Mouse (Mus musculus) right cerebral cortex, adult 18-20 months (tissue): Measurements from ENCODE around the gene Uck1.

ENCODE experiments used
- DNase-seq: peaks from one replicate; pipeline ENCODE4 v3.0.0; 2022; ENCODE audit warnings: mixed read lengths

The Uck1 gene

DNA sequence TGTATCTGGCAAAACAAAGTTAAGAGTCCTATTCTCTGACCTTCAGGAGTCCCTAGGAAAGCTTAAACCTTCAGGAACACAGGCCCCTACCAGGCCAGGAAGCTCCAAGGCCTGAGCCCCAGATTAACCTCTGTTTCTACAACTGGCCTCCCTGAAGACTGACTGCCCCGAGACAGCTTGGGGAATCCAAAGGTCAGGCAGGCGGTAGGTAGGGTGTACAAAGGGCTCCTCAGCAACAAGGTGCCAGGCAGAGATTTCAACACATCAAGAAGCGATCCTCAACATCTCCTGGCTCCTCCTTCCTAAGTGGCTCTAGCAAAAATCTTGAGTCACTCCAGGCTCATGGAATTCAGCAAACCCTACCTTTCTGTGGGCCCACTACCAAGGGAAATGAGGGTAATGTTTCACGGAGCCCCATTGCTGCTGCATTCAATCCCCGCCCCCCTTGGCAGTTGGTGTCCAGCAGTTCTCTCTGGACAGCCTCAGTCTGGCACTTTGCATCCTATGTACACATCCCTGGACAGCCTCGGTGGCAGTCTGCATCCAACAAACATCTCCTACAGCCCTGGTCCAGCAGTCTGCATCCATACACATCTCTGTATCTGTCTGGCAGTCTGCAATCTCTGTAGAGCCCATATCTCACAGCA is 949 bp downstream of the Uck1 start:
- no peak for DNase-seq

DNA sequence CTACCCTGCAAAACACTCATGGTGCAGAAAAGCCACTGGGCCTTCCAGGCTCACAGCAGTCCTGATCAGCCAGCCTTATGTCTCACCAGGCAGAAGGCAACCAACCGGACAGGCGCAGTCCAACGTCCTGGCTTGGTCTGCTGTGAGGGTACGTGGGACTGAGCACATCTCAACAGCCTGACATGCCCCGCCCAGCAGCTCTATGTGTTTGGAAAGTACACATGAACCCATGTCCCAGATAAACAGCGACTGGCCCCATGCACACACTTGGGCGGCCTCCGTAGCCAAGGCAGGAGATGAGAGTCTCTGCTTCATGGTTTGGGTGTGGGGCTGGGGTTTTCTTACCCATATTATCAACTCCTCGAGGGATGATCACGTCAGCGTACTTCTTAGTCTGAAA is 3.7 kb downstream of the Uck1 start:
- no peak for DNase-seq

DNA sequence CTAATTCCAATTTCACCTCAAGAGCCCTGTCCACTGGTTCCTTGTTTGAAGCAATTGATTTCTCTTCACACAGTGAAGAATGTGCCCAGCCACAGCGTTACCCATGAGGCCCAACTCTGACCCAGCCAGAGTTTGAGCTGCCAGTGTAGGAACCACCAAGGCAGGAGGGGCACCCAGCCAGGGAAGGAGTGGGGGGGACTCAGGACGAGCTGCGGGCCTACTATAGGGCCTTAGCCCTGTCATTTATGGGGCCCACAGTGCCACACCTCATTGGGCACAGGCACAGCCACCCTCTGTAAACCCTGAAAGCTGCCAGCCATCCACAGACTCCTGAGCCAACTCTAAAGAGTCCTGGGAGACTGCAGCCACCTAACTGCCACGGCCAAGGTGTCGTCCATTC is 5.4 kb downstream of the Uck1 start:
- DNase-seq, result no peak

DNA sequence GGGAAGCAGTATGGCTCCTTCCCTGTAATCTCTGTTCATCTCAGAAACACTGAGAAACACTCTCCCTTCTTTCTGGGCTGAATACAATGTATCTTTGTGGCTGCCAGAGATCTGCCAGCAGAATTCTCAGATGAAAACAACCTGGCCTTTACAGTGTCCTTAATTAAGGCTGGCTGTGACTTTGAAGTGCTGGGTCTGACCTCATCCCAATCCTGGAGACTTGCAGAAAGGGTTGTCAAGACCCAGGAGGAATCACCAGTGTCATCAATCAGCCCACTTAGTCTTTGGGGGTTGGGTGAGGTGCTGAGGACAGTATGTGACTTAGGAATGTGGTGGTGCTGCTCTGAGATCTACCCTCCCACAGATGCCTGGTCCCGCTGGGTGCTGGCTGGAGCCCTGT is 6.6 kb downstream of the Uck1 start:
- DNase-seq, result no peak

DNA sequence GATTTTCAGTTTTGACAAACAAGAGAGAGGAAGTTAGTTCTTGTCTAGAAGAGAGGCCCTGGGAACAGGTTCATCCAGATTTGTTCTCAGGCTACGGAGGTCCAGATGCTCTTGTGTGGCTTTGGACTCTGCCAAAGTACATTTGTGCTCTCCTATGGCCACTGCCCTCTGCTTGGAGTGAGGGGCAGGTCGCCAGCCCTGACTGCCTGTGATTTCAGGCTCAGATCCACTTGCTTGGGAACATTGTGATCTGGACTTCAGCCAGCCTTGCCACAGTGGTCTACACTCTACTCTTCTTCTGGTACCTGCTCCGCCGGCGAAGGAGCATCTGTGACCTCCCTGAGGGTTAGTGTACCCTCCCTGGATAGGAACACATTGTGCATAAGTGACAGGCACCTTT is 7.3 kb downstream of the Uck1 start:
- DNase-seq, result no peak

DNA sequence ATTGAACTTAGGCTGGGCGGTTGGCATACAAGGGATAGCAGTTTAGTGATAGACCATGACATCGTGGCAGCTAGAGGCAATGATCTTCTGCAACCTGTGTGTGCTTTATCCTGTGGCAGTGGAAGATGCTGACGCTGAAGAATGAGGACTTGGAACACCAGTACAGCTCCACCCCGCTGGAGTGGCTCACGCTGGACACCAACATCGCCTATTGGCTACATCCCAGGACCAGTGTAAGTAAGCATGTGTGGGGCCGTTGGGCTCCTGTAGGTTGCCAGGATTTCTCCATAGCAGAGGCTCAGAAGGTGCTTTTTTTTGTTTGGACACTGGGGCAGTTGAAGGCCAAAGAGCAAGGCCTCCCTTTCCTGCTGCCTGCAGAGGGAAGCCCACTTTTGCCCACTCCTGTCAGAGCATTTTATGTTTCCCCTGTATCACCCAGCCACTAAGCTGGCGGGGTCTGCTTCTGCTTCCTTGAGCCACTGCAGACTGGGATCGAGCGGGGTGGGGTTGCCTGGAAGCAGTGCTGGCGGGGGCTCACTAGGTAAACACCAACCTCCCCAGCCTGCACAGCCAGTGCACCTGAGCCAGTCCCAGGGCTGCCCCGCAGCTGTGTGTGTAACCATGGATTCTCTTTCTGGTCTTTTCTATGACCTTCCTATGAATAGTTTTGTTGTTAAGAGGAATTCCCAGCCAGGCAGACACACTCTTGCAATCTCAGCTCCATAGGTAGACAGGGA is 8.0 kb downstream of the Uck1 start:
- DNase-seq, result no peak

DNA sequence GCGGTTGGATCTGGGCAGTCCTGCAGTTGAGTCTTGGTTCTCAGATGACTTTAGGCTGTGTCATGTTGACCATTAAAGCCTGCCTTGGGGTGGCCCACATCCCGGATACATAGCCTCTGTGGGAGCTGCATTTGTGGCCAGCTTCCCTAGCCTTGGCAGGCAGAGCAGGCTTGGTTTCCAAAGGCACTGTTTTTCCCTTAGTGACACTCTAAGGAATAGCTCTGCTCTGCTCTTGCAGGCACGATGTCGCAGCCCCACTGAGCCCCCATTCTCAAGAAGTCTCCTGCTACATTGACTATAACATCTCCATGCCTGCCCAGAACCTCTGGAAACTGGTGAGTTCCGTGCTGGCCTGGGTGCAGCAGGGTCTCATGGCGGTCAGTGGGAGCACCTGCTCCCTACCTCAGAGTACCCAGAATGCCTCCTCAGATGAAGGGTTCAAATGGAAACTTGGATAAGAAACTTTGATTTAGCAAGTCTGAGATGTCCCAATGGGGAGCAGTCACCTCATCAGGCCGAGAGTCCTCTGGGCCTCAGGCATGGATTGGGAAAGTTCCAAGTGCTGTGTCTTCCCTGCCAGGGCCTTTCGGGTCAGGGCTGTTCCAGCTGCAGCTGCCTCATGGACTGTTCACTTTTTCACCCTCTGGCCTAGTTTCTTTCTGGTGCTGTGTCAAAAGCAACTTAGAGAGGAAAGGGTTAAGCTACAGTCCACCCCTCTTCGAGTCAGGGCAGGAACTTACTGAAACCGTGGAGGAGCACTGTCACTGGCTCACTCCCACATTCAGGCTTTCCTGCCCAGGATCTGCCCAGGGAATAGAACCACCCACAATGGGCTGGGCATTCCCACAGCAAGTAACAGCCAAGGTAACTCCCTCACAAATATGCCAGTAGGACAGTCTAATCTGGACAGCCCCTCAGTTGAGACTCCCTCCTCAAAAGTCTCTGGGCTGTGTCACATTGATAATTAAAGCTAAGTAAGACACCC is 11.3 kb downstream of the Uck1 start:
- no peak for DNase-seq

DNA sequence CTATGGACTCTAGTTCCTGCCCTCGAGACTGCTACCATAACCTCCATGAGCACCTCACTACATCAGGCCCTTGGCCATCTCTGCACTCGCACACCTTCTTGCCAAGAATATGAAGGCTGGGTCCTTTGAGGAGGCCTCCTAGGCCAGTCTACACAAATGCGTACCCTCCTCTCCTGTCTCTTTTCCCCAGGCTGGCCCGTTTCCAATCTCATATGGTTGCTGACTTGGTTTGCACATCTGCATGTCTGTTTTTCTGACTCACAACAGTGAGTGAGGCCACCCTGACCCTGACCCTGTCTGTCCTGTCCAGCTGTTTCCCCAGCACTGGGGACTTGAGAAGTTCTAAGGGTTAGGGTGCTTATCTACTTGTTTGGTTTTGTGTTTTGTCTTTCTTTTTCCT is 13.2 kb downstream of the Uck1 start:
- no peak for DNase-seq

DNA sequence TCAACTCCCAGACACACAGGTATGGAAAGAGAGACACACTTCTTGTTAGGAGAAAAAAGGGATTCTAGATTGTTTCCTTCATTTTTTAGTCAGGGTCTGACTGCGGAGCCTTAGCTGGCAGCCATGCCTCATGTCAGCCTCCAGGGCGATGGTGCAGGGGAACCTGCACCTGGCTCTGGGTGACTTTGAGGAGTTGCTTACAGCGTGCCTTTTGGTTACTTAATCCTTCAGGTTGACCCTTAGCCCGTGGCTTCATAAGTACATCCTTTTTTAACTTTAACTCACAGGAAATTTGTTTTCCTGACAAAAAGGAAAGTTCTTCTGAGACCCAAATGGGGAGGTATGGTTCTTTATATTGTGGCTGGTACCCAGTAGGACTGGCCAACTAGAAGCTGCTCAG is 17.0 kb downstream of the Uck1 start:
- no peak for DNase-seq

DNA sequence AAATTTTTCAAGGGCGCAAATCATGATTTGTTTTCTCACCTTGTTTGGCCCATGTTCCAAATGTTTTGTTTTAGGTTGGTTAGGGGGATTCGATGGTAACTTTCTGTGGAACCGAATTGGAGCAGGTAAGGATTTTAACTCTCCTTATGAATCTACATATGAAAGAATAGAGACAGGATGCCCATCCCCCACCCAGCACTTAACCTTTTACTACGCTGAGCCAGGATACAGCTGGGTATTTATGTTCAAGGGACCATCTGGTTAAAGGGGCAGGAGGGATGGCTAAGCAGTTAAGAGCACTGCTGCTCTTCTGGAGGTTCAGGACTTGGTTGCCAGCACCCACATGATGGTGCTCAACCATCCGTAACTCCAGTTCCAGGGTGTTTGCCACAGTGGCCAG is 19.4 kb downstream of the Uck1 start:
- no peak for DNase-seq

DNA sequence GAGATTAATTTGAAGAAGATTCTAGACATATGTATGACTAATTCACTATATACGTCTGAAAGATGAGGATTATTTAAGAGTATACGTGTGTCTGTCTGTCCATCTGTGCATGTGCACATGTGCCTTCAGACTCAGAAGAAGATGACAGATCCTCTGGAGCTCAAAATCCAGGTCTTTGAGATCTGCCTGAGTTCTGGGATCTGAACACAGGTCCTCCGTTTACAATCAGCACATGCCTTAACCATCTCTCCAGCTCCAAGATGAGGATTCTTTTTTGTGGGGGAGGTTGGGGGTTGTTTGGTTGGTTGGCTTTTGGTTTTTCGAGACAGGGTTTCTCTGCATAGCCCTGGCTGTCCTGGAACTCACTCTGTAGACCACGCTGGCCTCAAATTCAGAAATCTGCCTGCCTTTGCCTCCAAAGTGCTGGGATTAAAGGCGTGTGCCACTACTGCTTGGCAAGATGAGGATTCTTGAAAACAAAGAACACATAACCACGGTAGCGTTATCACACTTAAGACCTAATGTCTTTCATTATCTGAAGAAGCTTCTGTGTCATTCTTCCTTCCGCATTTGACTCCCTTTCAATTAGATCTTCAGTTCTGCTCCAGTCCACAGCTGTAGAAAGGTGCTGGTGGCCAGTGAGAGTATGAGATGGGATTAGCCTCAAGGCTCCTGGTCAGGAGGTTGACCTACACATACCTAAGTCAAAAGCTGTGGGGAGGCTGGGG is 21.1 kb downstream of the Uck1 start:
- DNase-seq, result no peak

DNA sequence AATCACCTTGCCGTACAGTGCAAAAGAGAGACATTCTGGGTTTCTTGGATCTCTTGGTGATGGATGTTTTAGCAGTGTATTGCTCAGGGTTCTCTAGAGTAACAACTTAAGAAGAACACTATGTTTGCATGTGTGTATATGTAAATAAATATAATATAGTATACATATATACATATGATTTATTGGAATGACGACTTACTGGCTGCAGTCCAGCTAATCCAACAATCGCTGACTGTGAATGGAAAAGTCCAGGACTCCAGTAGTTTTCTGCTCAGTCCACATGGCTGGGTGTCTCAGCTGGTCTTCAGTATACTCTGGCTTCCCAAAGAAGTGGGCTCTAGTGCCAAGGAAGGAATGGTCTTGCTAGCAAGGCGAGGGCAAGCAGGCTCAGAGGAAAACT is 22.4 kb downstream of the Uck1 start:
- no peak for DNase-seq

DNA sequence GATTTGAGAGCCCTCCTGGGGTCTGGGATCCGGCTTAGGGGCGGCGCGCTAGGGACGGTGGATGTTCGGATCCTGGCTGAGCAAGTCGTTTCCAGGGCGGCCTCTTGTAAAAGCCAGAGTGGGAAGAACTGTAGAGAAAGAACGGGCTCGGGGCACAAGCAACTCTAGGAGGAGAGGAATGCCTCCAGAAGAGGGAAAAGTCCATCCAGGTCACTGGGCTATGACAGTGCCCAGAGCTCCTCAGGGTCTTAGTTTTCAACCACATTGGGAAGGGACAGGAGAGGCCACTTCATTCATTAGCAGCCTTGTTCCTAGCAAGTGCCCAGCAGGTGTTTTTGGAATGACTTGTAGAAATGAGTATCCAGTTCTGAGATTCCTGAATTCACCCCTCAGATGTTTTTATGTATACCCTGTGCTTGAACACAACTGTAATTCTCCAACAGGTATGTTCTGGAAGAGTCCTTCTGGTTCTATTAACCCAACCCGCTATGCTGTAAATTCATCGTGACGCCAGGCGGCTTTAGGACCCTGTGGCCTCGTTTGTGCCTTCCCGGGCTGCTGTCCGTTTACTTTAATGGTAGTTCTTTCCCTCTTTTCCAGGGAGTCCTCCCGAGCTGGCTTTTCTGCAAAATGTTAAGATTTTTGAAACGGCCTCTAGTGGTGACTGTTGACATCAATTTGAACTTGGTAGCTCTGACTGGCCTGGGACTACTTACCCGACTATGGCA is 23.0 kb downstream of the Uck1 start:
- DNase-seq, result peak; percentile 50

DNA sequence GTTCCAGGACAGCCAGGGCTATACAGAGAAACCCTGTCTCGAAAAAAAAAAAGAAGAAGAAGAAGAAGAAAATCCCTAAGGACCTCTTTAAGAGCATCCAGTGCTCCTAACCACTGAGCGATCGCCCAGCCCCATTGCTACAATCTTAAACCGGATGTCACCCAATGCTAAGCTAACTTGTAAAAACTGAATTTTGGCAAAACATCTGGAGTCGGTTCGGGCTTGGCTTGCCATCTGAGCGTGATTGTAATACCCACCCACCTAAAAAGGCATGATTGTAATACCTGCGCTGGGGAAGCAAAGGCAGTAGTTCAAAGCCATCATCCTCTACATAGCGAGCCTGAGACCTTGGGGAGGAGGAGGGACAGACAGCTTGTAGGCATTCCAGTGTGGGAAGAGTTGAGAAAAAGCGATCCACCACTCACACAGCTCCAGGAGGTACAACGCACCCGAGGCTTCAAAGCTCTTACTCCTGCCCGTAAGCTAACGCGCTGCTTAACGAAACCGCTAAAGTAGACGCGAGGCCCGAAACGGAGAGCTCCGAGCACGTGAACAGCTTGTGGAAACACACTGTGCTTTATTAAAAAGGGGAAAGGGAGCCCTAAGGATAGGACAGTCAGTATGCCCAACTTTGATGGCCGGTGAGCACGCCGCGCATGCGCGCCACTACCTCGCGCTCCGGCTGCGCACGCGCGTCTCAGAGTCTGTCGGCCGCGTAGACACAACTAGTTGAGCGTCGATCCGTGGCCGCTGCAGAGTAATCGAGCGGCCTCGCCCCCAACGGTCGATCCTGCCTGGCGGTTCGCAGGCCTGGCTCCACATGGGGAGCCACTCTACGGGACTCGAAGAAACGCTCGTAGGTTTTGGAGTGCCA is 23.8 kb downstream of the Uck1 start, which contains the start of gene Pomt1:
Pomt1 (plus strand) TSS at position 705 of the 874 bp plus-strand sequence.
- peak; percentile 92 for DNase-seq

DNA sequence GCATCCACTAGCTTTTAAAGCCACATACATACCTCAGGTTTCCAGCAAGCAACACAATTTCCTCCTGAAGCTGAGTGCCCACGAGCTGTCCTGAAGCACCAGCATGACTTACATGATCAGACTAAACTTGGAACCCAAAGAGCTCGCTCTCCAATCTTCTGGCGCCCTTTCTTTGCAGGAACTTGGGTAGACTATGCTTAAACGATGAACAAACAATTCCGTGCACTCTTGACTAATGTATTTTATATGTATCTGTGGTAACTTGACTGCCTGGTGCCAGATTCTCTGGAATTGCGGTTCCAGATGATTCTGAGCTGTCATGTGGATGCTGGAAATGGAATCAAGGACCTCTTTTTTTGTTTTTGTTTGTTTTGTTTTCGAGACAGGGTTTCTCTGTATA is 24.5 kb downstream of the Uck1 start:
- no peak for DNase-seq

DNA sequence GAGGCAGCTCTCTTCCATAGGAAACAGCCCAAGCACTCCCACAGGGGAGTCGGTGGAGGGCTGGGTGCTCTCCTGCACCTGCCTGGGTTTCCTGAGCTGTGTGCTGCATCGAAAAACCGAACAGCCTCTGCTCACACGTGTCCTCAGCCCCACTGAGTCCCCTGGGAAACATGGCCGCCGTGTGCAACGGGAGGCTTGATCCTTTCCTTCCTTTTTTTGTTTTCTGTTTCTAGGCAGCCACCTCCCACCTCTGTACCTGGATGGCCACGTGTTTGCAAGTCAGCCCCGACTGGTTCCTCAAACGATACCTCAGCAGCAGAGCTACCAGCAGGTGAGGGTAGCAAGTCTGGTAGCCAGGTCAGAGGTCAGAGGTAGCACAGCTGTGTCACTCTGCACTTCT is 37.9 kb downstream of the Uck1 start:
- DNase-seq, result no peak

DNA sequence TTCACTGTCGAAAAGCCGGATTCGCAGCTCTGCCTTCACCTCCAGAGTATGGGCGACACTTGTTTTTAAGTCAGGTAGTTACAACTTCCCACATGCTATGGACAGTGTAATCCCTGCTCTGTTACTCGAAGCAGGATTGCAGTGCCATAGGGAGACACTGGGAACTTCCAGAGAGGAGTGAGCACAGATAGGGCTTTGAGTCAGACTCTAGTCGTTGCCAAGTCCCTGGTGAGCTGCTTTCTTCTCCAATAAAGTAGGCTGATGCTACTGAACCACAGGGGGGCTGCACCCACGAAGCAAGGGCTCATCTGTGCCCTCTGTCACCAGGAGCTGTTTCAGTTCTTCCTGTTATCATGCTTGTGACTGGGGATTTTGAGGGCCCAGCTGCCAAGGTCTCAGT is 38.4 kb downstream of the Uck1 start:
- DNase-seq, result no peak

DNA sequence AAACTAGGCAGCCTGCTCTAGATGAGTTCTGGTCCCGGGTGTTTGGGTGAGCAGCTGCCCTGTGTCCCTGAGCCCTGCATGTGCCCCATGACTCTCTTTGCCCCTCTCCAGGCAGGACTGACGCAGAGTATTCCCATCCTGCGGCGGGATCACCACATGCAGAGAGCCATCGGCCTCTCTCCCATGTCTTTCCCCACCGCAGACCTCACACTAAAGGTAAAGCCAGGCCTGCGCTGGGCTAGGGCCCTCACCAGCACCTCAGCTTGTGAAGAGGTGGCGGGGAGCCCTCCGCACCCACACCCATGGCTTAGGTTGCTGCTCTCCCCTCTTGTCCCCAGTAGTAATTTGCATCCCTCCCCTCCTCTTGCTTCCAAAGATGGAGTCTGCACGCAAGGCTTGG is 39.0 kb downstream of the Uck1 start:
- DNase-seq, result no peak

DNA sequence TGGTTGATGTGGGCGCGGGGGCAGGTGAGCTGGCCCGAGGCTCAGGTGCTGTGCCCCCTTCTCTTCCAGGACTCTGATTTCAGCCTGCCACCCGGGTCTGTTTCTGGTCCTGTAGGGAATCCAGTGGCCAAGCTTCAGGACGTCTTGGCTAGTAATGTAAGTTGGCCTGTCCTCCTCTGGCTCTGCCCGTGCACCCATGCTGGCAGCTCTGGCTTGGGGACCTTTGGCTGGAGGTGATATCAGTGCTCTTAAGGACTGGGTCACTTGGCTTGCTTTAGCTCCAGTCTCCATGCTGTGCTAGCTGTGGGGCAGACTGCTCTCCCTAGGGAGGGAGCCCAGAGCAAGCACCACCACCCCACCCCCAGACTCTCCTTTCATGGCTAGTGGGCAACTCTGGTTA is 39.9 kb downstream of the Uck1 start:
- no peak for DNase-seq

DNA sequence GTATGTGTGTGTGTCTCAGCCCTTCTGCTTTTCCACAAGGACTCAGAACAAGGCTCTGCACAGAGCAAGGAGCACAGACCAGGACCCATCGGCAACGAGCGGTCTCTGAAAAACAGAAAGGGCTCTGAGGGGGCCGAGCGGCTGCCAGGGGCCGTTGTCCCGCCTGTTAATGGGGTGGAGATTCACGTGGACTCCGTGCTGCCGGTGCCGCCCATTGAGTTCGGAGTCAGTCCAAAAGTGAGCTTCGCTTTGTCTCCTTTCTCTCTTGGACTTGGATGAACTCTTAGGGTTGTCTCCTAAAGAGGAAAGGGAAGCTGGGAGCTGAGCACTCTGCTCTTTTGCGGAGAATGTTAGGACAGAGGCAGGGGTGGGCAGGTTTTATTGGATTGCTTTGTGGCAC is 40.5 kb downstream of the Uck1 start:
- DNase-seq, result no peak
